Mouse (Mus musculus): ENCODE data around the gene Tom1l1. TPM values are rescaled to one million over a fixed set of nuclear protein-coding genes. Genes with fewer than 3 reads are reported as not detected.

Tom1l1 gene
- polyA plus RNA-seq, 1 experiment from 2014 or later: 24.3 TPM

- WGBS: 93% methylated on average over 12 of the region's 12 CpGs
- Histone ChIP-seq H3K9ac (ENCODE audit: low read length) (no peak overlapping the region), H3K4me2 (ENCODE audit: low read depth, low read length, severe bottlenecking) (no peak overlapping the region), H3K36me3 (ENCODE audit: control insufficient read depth, insufficient read depth, low read length) (no peaks in the 10 kb centered on the region), H3K4me1 (replicated peaks; ENCODE audit: control insufficient read depth, insufficient read depth, low read length) (no peaks in the 10 kb centered on the region), H3K27me3 (ENCODE audit: control insufficient read depth, insufficient read depth, low read length) (no peaks in the 10 kb centered on the region), H3K27ac (ENCODE audit: low read depth, low read length) (no peak overlapping the region), H3K4me3 (ENCODE audit: low read depth, low read length) (no peak overlapping the region), H3K9me3 (ENCODE audit: control insufficient read depth, low read length) (no peaks in the 10 kb centered on the region)
- no peak for ATAC-seq (replicated peaks; ENCODE audit: low FRiP score)
- DNase-seq (ENCODE audit: low spot score): no peak
These were observed 66.1 kb downstream of the Tom1l1 start for GRCm38 (mm10) chr11:90622044-90622443.

- DNase-seq (ENCODE audit: low spot score): no peak
- no peaks in the 10 kb centered on the region for H3K27me3 ChIP-seq (ENCODE audit: control insufficient read depth, insufficient read depth, low read length)
- no peak overlapping the region for H3K27ac ChIP-seq (ENCODE audit: low read depth, low read length)
- H3K4me1 ChIP-seq (replicated peaks; ENCODE audit: control insufficient read depth, insufficient read depth, low read length): no peaks in the 10 kb centered on the region
- no peak for ATAC-seq (replicated peaks; ENCODE audit: low FRiP score)
- H3K4me2 ChIP-seq (ENCODE audit: low read depth, low read length, severe bottlenecking): no peak overlapping the region
- no peaks in the 10 kb centered on the region for H3K9me3 ChIP-seq (ENCODE audit: control insufficient read depth, low read length)
- no peak overlapping the region for H3K9ac ChIP-seq (ENCODE audit: low read length)
- no peaks in the 10 kb centered on the region for H3K36me3 ChIP-seq (ENCODE audit: control insufficient read depth, insufficient read depth, low read length)
- H3K4me3 ChIP-seq (ENCODE audit: low read depth, low read length): no peak overlapping the region
These were observed 71.7 kb downstream of the Tom1l1 start for GRCm38 (mm10) chr11:90616431-90616830.

GRCm38 (mm10) chr11:90614743-90615142 is 73.4 kb downstream of the Tom1l1 start:
- ATAC-seq (replicated peaks; ENCODE audit: low FRiP score): no peak
- no peaks in the 10 kb centered on the region for H3K4me1 ChIP-seq (replicated peaks; ENCODE audit: control insufficient read depth, insufficient read depth, low read length)
- DNase-seq (ENCODE audit: low spot score): no peak
- H3K36me3 ChIP-seq (ENCODE audit: control insufficient read depth, insufficient read depth, low read length): no peaks in the 10 kb centered on the region
- no peaks in the 10 kb centered on the region for H3K9me3 ChIP-seq (ENCODE audit: control insufficient read depth, low read length)
- H3K27me3 ChIP-seq (ENCODE audit: control insufficient read depth, insufficient read depth, low read length): no peaks in the 10 kb centered on the region
- H3K27ac ChIP-seq (ENCODE audit: low read depth, low read length): no peak overlapping the region
- no peak overlapping the region for H3K9ac ChIP-seq (ENCODE audit: low read length)
- no peak overlapping the region for H3K4me3 ChIP-seq (ENCODE audit: low read depth, low read length)
- H3K4me2 ChIP-seq (ENCODE audit: low read depth, low read length, severe bottlenecking): no peak overlapping the region
- WGBS: 95% methylated on average over 6 of the region's 6 CpGs

- Histone ChIP-seq H3K4me2 (ENCODE audit: low read depth, low read length, severe bottlenecking) (no peak overlapping the region), H3K27ac (ENCODE audit: low read depth, low read length) (no peak overlapping the region), H3K4me1 (replicated peaks; ENCODE audit: control insufficient read depth, insufficient read depth, low read length) (no peaks in the 10 kb centered on the region), H3K36me3 (ENCODE audit: control insufficient read depth, insufficient read depth, low read length) (no peaks in the 10 kb centered on the region; the same call in 1 of the 2 replicates), H3K27me3 (ENCODE audit: control insufficient read depth, insufficient read depth, low read length) (no peaks in the 10 kb centered on the region), H3K9ac (ENCODE audit: low read length) (no peak overlapping the region), H3K4me3 (ENCODE audit: low read depth, low read length) (no peak overlapping the region), H3K9me3 (ENCODE audit: control insufficient read depth, low read length) (no peaks in the 10 kb centered on the region)
- ATAC-seq (replicated peaks; ENCODE audit: low FRiP score): no peak
- no peak for DNase-seq (ENCODE audit: low spot score)
These were observed 76.0 kb downstream of the Tom1l1 start for GRCm38 (mm10) chr11:90612118-90612517.

GRCm38 (mm10) chr11:90603066-90603465 is 85.1 kb downstream of the Tom1l1 start:
- WGBS: 92% methylated on average over 2 of the region's 2 CpGs
- no peak overlapping the region for H3K27ac ChIP-seq (ENCODE audit: low read depth, low read length)
- no peak overlapping the region for H3K4me3 ChIP-seq (ENCODE audit: low read depth, low read length)
- ATAC-seq (replicated peaks; ENCODE audit: low FRiP score): no peak
- no peaks in the 10 kb centered on the region for H3K9me3 ChIP-seq (ENCODE audit: control insufficient read depth, low read length)
- DNase-seq (ENCODE audit: low spot score): no peak
- no peaks in the 10 kb centered on the region; the same call in 1 of the 2 replicates for H3K36me3 ChIP-seq (ENCODE audit: control insufficient read depth, insufficient read depth, low read length)
- H3K4me1 ChIP-seq (replicated peaks; ENCODE audit: control insufficient read depth, insufficient read depth, low read length): no peaks in the 10 kb centered on the region
- no peaks in the 10 kb centered on the region for H3K27me3 ChIP-seq (ENCODE audit: control insufficient read depth, insufficient read depth, low read length)
- no peak overlapping the region for H3K9ac ChIP-seq (ENCODE audit: low read length)
- H3K4me2 ChIP-seq (ENCODE audit: low read depth, low read length, severe bottlenecking): no peak overlapping the region

GRCm38 (mm10) chr11:90595826-90596225 is 92.3 kb downstream of the Tom1l1 start:
- WGBS: 90% methylated on average over 1 of the region's 1 CpGs

More at GRCm38 (mm10) chr11:90595826-90596225, 92.3 kb downstream of the Tom1l1 start:
- ATAC-seq (replicated peaks; ENCODE audit: low FRiP score): no peak
- H3K27me3 ChIP-seq (ENCODE audit: control insufficient read depth, insufficient read depth, low read length): no peaks in the 10 kb centered on the region
- no peak overlapping the region for H3K4me2 ChIP-seq (ENCODE audit: low read depth, low read length, severe bottlenecking)
- DNase-seq (ENCODE audit: low spot score): no peak
- no peaks in the 10 kb centered on the region; the same call in 1 of the 2 replicates for H3K36me3 ChIP-seq (ENCODE audit: control insufficient read depth, insufficient read depth, low read length)
- no peak overlapping the region for H3K27ac ChIP-seq (ENCODE audit: low read depth, low read length)
- H3K9ac ChIP-seq (ENCODE audit: low read length): no peak overlapping the region
- no peaks in the 10 kb centered on the region for H3K9me3 ChIP-seq (ENCODE audit: control insufficient read depth, low read length)
- H3K4me1 ChIP-seq (replicated peaks; ENCODE audit: control insufficient read depth, insufficient read depth, low read length): no peaks in the 10 kb centered on the region
- no peak overlapping the region for H3K4me3 ChIP-seq (ENCODE audit: low read depth, low read length)

Other genes with a start within 250 kb of the Tom1l1 start
- 40.5 and 46.0 TPM in 2 replicates for gene Stxbp4, start 50.3 kb downstream of the Tom1l1 start, polyA plus RNA-seq (2014; fragmentation: Nextera tagmentation; extraction: Ambion mirVana)
- gene Cox11, start 50.2 kb downstream of the Tom1l1 start, polyA plus RNA-seq (2014; fragmentation: Nextera tagmentation; extraction: Ambion mirVana): 30.5 and 30.6 TPM in 2 replicates